Mouse (Mus musculus) MEL (cell line): ENCODE results near the gene Klhl3. TPM values are rescaled to one million over a fixed set of nuclear protein-coding genes. Genes with fewer than 3 reads are reported as not detected.

Experiments used
- DNase-seq: peaks from one replicate; pipeline ENCODE4 v3.0.0; 2011; ENCODE audit warnings: low read depth, low spot score
- H3K27ac ChIP-seq: 2 replicates; pipeline ENCODE4 v1.5.1; 2012; ENCODE audit warnings: low read depth, mild to moderate bottlenecking, control low read depth, low read length, moderate library complexity; ENCODE audit not compliant: control insufficient read depth
- H3K27me3 ChIP-seq, 2 experiments: fragments of 150-350 bp in 1 of 2; sonication (generic) in 1 of 2; 2 replicates each; pipeline ENCODE4 v1.6.1; 2012; ENCODE audit warnings: low read length in 2 of 2, mild to moderate bottlenecking in 2 of 2, improper control_type of control experiment in 1 of 2, moderate library complexity in 1 of 2; ENCODE audit not compliant: insufficient read depth in 2 of 2, control insufficient read depth in 1 of 2
- H3K36me3 ChIP-seq, 2 experiments: 2 replicates each; pipeline ENCODE4 v1.6.1; 2012 to 2014; ENCODE audit warnings: low read length in 2 of 2, improper control_type of control experiment in 1 of 2, inconsistent platforms in 1 of 2, mild to moderate bottlenecking in 1 of 2; ENCODE audit not compliant: insufficient read depth in 2 of 2, control insufficient read depth in 1 of 2
- H3K4me1 ChIP-seq, 2 experiments: fragments of 150-350 bp in 1 of 2; sonication (generic) in 1 of 2; 2 replicates each; pipeline ENCODE4 v1.6.1; 2012; ENCODE audit warnings: low read length in 2 of 2, improper control_type of control experiment in 1 of 2, mild to moderate bottlenecking in 1 of 2; ENCODE audit not compliant: insufficient read depth in 2 of 2, control insufficient read depth in 1 of 2
- H3K4me3 ChIP-seq, 2 experiments: fragments of 150-350 bp in 1 of 2; sonication (generic) in 1 of 2; 2 replicates each; pipeline ENCODE4 v1.5.1; 2012; ENCODE audit warnings: low read depth in 2 of 2, low read length in 2 of 2, mild to moderate bottlenecking in 2 of 2, moderate library complexity in 2 of 2, control low read depth in 1 of 2, improper control_type of control experiment in 1 of 2; ENCODE audit not compliant: control insufficient read depth in 1 of 2, insufficient read depth in 1 of 2
- H3K79me2 ChIP-seq: 2 replicates; pipeline ENCODE4 v1.6.1; 2012; ENCODE audit warnings: mild to moderate bottlenecking, low read length, moderate library complexity; ENCODE audit not compliant: control insufficient read depth, poor library complexity, insufficient read depth
- H3K9ac ChIP-seq: 2 replicates; pipeline ENCODE4 v1.6.1; 2012; ENCODE audit warnings: low read depth, mild to moderate bottlenecking, control low read depth, low read length, moderate library complexity; ENCODE audit not compliant: control insufficient read depth, poor library complexity, severe bottlenecking
- H3K9me3 ChIP-seq: fragments of 150-350 bp; sonication (generic); replicated peaks from 2 replicates; pipeline ENCODE4 v1.6.1; 2012; ENCODE audit warnings: mild to moderate bottlenecking, low read length, improper control_type of control experiment, moderate library complexity; ENCODE audit not compliant: insufficient read depth
- BHLHE40 ChIP-seq: IDR thresholded peaks from 2 replicates; pipeline ENCODE4 v1.6.1; 2012; ENCODE audit warnings: low read depth, mild to moderate bottlenecking, inconsistent platforms, low read length, improper control_type of control experiment, borderline replicate concordance
- CHD1 ChIP-seq: IDR thresholded peaks from 2 replicates; pipeline ENCODE4 v1.6.1; 2012; ENCODE audit warnings: low read depth, mild to moderate bottlenecking, inconsistent platforms, low read length, improper control_type of control experiment
- CTCF ChIP-seq, 3 experiments: IDR thresholded peaks in 2 of 3; conservative IDR thresholded peaks in 1 of 3; 2 replicates each; pipeline ENCODE4 v1.5.1; 2011 to 2012; ENCODE audit warnings: low read length in 3 of 3, low read depth in 2 of 3, mild to moderate bottlenecking in 2 of 3, improper control_type of control experiment in 1 of 3, inconsistent platforms in 1 of 3, mixed read lengths in 1 of 3, moderate library complexity in 1 of 3; ENCODE audit not compliant: control insufficient read depth in 1 of 3, insufficient read depth in 1 of 3, poor library complexity in 1 of 3, severe bottlenecking in 1 of 3
- HCFC1 ChIP-seq: IDR thresholded peaks from 2 replicates; pipeline ENCODE4 v1.6.1; 2012; ENCODE audit warnings: low read depth, mild to moderate bottlenecking, inconsistent platforms, low read length, improper control_type of control experiment, moderate library complexity
- JUND ChIP-seq: IDR thresholded peaks from 2 replicates; pipeline ENCODE4 v1.6.1; 2011; ENCODE audit warnings: low read depth, mild to moderate bottlenecking, improper control_type of control experiment, low read length
- MAFK ChIP-seq: IDR thresholded peaks from 2 replicates; pipeline ENCODE4 v1.6.1; 2011; ENCODE audit warnings: low read depth, mild to moderate bottlenecking, low read length, improper control_type of control experiment, borderline replicate concordance
- MAX ChIP-seq: IDR thresholded peaks from 2 replicates; pipeline ENCODE4 v1.6.1; 2011; ENCODE audit warnings: low read length, improper control_type of control experiment
- MEF2A ChIP-seq: IDR thresholded peaks from 2 replicates; pipeline ENCODE4 v1.6.1; 2014; ENCODE audit warnings: low read depth, mild to moderate bottlenecking, inconsistent platforms, low read length, improper control_type of control experiment; ENCODE audit not compliant: poor library complexity, insufficient replicate concordance, severe bottlenecking; ENCODE audit errors: extremely low read depth
- MXI1 ChIP-seq: IDR thresholded peaks from 2 replicates; pipeline ENCODE4 v1.6.1; 2011; ENCODE audit warnings: mild to moderate bottlenecking, low read depth, low read length, improper control_type of control experiment
- MYC ChIP-seq: IDR thresholded peaks from 2 replicates; pipeline ENCODE4 v1.6.1; 2011; ENCODE audit warnings: low read depth, mild to moderate bottlenecking, low read length, improper control_type of control experiment, moderate library complexity
- NELFE ChIP-seq: IDR thresholded peaks from 2 replicates; pipeline ENCODE4 v1.6.1; 2011; ENCODE audit warnings: low read depth, low read length, improper control_type of control experiment
- NRF1 ChIP-seq: IDR thresholded peaks from 2 replicates; pipeline ENCODE4 v1.6.1; 2014; ENCODE audit warnings: low read depth, mild to moderate bottlenecking, inconsistent platforms, low read length, improper control_type of control experiment, moderate library complexity; ENCODE audit not compliant: poor library complexity, insufficient read depth, severe bottlenecking
- POLR2A ChIP-seq, 2 experiments: IDR thresholded peaks; 2 replicates each; pipeline ENCODE4 v1.6.1; 2011 to 2012; ENCODE audit warnings: low read length in 2 of 2, mild to moderate bottlenecking in 2 of 2, control low read depth in 1 of 2, improper control_type of control experiment in 1 of 2, low read depth in 1 of 2, moderate library complexity in 1 of 2; ENCODE audit not compliant: control insufficient read depth in 1 of 2, insufficient read depth in 1 of 2, poor library complexity in 1 of 2
- SIN3A ChIP-seq: IDR thresholded peaks from 2 replicates; pipeline ENCODE4 v1.6.1; 2012; ENCODE audit warnings: low read length, improper control_type of control experiment, inconsistent platforms
- SMC3 ChIP-seq: IDR thresholded peaks from 2 replicates; pipeline ENCODE4 v1.6.1; 2011; ENCODE audit warnings: low read depth, low read length, improper control_type of control experiment
- TBP ChIP-seq: IDR thresholded peaks from 2 replicates; pipeline ENCODE4 v1.8.0; 2011; ENCODE audit warnings: low read depth, low read length, improper control_type of control experiment
- TCF12 ChIP-seq: IDR thresholded peaks from 2 replicates; pipeline ENCODE4 v1.6.1; 2014; ENCODE audit warnings: low read depth, mild to moderate bottlenecking, inconsistent platforms, low read length, improper control_type of control experiment, moderate library complexity
- UBTF ChIP-seq: IDR thresholded peaks from 2 replicates; pipeline ENCODE4 v1.6.1; 2012; ENCODE audit warnings: low read depth, mild to moderate bottlenecking, inconsistent platforms, low read length, improper control_type of control experiment, moderate library complexity, borderline replicate concordance; ENCODE audit not compliant: insufficient read depth
- ZKSCAN1 ChIP-seq: IDR thresholded peaks from 2 replicates; pipeline ENCODE4 v1.6.1; 2012; ENCODE audit warnings: low read depth, mild to moderate bottlenecking, inconsistent platforms, low read length, improper control_type of control experiment, moderate library complexity
- ZMIZ1 ChIP-seq: IDR thresholded peaks from 2 replicates; pipeline ENCODE4 v1.6.1; 2012; ENCODE audit warnings: low read depth, mild to moderate bottlenecking, inconsistent platforms, low read length, improper control_type of control experiment, moderate library complexity
- ZNF384 ChIP-seq: IDR thresholded peaks from 2 replicates; pipeline ENCODE4 v1.6.1; 2012; ENCODE audit warnings: low read depth, mild to moderate bottlenecking, inconsistent platforms, low read length, improper control_type of control experiment
- polyA plus RNA-seq, 2 experiments: library from polyadenylated mRNA; stranded (reverse) in 1 of 2; unstranded in 1 of 2; fragments of >175 nt in 1 of 2; fragments of >200 nt in 1 of 2; gene quantifications; 2 replicates each; pipeline versions ENCODE4 v1.2.1 to v1.2.4; 2012; ENCODE audit warnings: low replicate concordance in 2 of 2, low read depth in 1 of 2; ENCODE audit not compliant: insufficient read length in 2 of 2, insufficient read depth in 1 of 2, missing spikeins in 1 of 2
- total RNA-seq: library from RNA; depleted of rRNA; stranded (reverse); fragments of 300-350 nt; gene quantifications from 2 replicates; pipeline ENCODE4 v1.2.3, GENCODE M21; 2012

Klhl3 gene
- total and polyA plus RNA-seq, 3 experiments, result 0.01 TPM; not detected in 2

DNA sequence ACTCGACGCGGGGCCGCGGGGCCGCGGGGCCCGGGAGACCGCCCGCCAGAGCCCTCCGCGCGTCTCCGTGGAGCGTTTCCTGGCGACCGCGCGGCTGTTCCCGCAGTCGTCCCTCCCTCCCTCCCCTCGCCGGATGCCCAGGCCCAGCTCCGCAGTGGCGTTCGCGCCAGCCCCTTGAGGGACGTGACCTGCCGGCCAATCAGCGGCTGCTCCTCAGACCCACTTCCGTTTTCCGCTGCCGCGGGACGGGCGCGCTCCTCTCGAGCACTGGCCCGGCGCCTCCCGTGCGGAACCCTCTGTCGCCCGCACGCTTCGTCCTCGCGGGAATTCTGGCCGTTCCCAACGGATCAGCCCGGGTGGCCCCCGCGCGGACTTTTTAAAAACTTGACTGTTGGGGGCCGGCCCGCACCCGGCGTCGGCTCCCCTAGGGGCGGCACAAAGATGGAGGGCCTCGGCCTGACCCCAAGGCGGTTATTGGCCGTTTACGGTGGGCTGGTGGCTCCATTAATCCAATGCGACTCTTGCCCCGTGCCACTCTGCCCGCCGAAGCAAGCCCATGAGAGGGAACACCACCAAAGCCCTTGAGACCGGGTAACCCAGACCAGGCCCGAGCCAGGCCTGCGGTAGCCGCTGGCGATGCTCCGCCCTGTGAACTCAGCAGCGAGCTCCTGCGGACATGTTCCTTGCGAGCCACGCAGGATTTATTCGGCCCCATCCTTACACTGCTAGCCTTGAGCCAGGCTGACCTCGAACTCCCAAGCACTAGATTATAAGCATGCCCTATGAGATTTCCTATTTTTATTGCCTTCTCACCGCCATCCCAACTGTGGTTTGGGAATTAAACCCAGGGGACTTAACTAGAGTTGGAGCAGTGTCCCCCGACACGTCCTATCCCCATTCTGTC lies 15.6 kb upstream of the Klhl3 start (continued):
- peak; percentile 68; the same call in 1 of the 2 replicates for TF ChIP-seq JUND
- TF ChIP-seq SIN3A, result peak; percentile 34; the same call in 1 of the 2 replicates
- TF ChIP-seq BHLHE40, result no peak
- no peak for TF ChIP-seq ZKSCAN1
- TF ChIP-seq MAX, result no peak

- H3K9ac ChIP-seq, result peak within 1 kb of the TSS; percentile 99
- no peaks in the 10 kb centered on the region for H3K9me3 ChIP-seq
- peak within 1 kb of the TSS; percentile 90 for H3K27ac ChIP-seq
- peaks cover 32% of the 10 kb centered on the region for H3K79me2 ChIP-seq
- H3K36me3 ChIP-seq, result peaks cover 4 to 26% of the 10 kb centered on the region in 2 experiments; a peak in 3 of 4 replicates
- no peaks in the 10 kb centered on the region for H3K27me3 ChIP-seq
- DNase-seq, result peak; percentile 93
- TF ChIP-seq HCFC1 (no peak), MXI1 (0 out of 2 replicates have a peak, but pooled peaks have one; percentile 19), TCF12 (peak; percentile 67), ZMIZ1 (peak; percentile 72; the same call in 1 of the 2 replicates), NRF1 (peak; percentile 74), ZNF384 (no peak), UBTF (0 out of 2 replicates have a peak, but pooled peaks have one; percentile 32), TBP (peak; percentile 83; the same call in 1 of the 2 replicates), POLR2A (IDR thresholded peaks at IDR 0.05; ENCODE audit: control insufficient read depth in 1 of 2, insufficient read depth in 1 of 2, low read depth in 1 of 2, low read length in 2 of 2, poor library complexity in 1 of 2) (peak in 1 of 2 experiments; percentile 68; a peak in 1 of 4 replicates), CHD1 (0 out of 2 replicates have a peak, but pooled peaks have one; percentile 15), SMC3 (no peak), MYC (no peak), MAFK (no peak), MEF2A (no peak), CTCF (IDR thresholded peaks at IDR 0.05 in 2 of 3, conservative IDR thresholded peaks at IDR 0.05 in 1 of 3; ENCODE audit: control insufficient read depth in 1 of 3, insufficient read depth in 1 of 3, low read depth in 2 of 3, low read length in 3 of 3, poor library complexity in 1 of 3, severe bottlenecking in 1 of 3) (no peak), NELFE (peak; percentile 68)
- peak within 1 kb of the TSS; percentile 91 to 96 for H3K4me3 ChIP-seq
- H3K4me1 ChIP-seq, result peaks cover 3 to 17% of the 10 kb centered on the region in 2 experiments
Measured at GRCm38 (mm10) chr13:58128396-58128767, 15.0 kb upstream of the Klhl3 start, which contains the start of gene Hnrnpa0. Gene Hnrnpa0, minus strand, starts transcription at chr13:58128556.
